Mouse (Mus musculus): ENCODE measurements around the gene Slc47a1.

- TF ChIP-seq CTCF (IDR thresholded peaks at IDR 0.05; ENCODE audit: low read depth) (peak; percentile 96), EP300 (IDR thresholded peaks at IDR 0.05; ENCODE audit: low read depth) (no peak)
Observed at GRCm38 (mm10) chr11:61410129-61410528, 32.0 kb upstream of the Slc47a1 start.

Data from liver, embryonic 14.5 days (tissue).